Mouse (Mus musculus) ES-Bruce4 (cell line): ENCODE data around the gene Dab1. TPM values are rescaled to one million over a fixed set of nuclear protein-coding genes. Genes with fewer than 3 reads are reported as not detected.

Experiments used
- H3K27ac ChIP-seq: 2 replicates; pipeline ENCODE4 v1.5.1; 2012; ENCODE audit warnings: low read length, inconsistent platforms; ENCODE audit not compliant: insufficient read depth
- H3K27me3 ChIP-seq: 2 replicates; pipeline ENCODE4 v1.6.1; 2012; ENCODE audit warnings: mild to moderate bottlenecking, low read length, inconsistent platforms; ENCODE audit not compliant: control insufficient read depth, poor library complexity, insufficient read depth, severe bottlenecking
- H3K36me3 ChIP-seq: 2 replicates; pipeline ENCODE4 v1.6.1; 2012; ENCODE audit warnings: inconsistent platforms, mild to moderate bottlenecking, low read length, moderate library complexity; ENCODE audit not compliant: control insufficient read depth, poor library complexity, insufficient read depth, severe bottlenecking
- H3K4me1 ChIP-seq: one replicate; pipeline ENCODE4 v1.8.1; 2011; ENCODE audit warnings: low read length; ENCODE audit not compliant: control insufficient read depth, insufficient read depth
- H3K4me3 ChIP-seq: 2 replicates; pipeline ENCODE4 v1.5.1; 2011; ENCODE audit warnings: low read depth, mild to moderate bottlenecking, low read length
- H3K9ac ChIP-seq: 2 replicates; pipeline ENCODE4 v1.6.1; 2012; ENCODE audit warnings: low read depth, mild to moderate bottlenecking, inconsistent platforms; ENCODE audit not compliant: poor library complexity, severe bottlenecking
- H3K9me3 ChIP-seq: replicated peaks from 2 replicates; pipeline ENCODE4 v1.6.1; 2012; ENCODE audit warnings: mild to moderate bottlenecking, low read length, inconsistent platforms; ENCODE audit not compliant: control insufficient read depth, poor library complexity, insufficient read depth, severe bottlenecking
- CTCF ChIP-seq: IDR thresholded peaks from one replicate; pipeline ENCODE4 v1.8.1; 2011; ENCODE audit warnings: low read depth, low read length
- EP300 ChIP-seq: IDR thresholded peaks from 2 replicates; pipeline ENCODE4 v1.6.1; 2011; ENCODE audit warnings: low read depth, low read length; ENCODE audit not compliant: insufficient read depth
- POLR2A ChIP-seq: IDR thresholded peaks from one replicate; pipeline ENCODE4 v1.8.1; 2011; ENCODE audit warnings: low read length; ENCODE audit not compliant: insufficient read depth
- polyA plus RNA-seq: library from polyadenylated mRNA; stranded (reverse); fragments of >200 nt; gene quantifications from 2 replicates; pipeline ENCODE4 v1.2.4, GENCODE M21; 2011; ENCODE audit warnings: low read depth; ENCODE audit not compliant: missing spikeins, insufficient read depth, insufficient read length

Gene Dab1
- polyA plus RNA-seq, 1 experiment = 4.8 TPM

- Histone ChIP-seq H3K4me3 (no peak overlapping the region), H3K4me1 (no peaks in the 10 kb centered on the region), H3K27me3 (no peaks in the 10 kb centered on the region), H3K9ac (no peak overlapping the region), H3K36me3 (no peaks in the 10 kb centered on the region), H3K9me3 (no peaks in the 10 kb centered on the region), H3K27ac (no peak overlapping the region)
- TF ChIP-seq CTCF = no peak
- no peak for TF ChIP-seq POLR2A
- no peak for TF ChIP-seq EP300
These were observed 342.2 kb downstream of the Dab1 start for GRCm38 (mm10) chr4:103961134-103962049.

GRCm38 (mm10) chr4:103969906-103970305 lies 350.7 kb downstream of the Dab1 start:
- TF ChIP-seq CTCF = no peak
- no peak for TF ChIP-seq POLR2A
- no peak for TF ChIP-seq EP300
- Histone ChIP-seq H3K36me3 (no peaks in the 10 kb centered on the region), H3K4me3 (no peak overlapping the region), H3K9ac (no peak overlapping the region), H3K27me3 (no peaks in the 10 kb centered on the region), H3K4me1 (no peaks in the 10 kb centered on the region), H3K9me3 (no peaks in the 10 kb centered on the region; the same call in 1 of the 2 replicates), H3K27ac (no peak overlapping the region)

- no peak overlapping the region for H3K27ac ChIP-seq
- no peaks in the 10 kb centered on the region for H3K4me1 ChIP-seq
- TF ChIP-seq EP300 = no peak
- no peak for TF ChIP-seq POLR2A
- TF ChIP-seq CTCF = no peak
- no peaks in the 10 kb centered on the region for H3K36me3 ChIP-seq
- no peaks in the 10 kb centered on the region for H3K27me3 ChIP-seq
- H3K9me3 ChIP-seq = no peaks in the 10 kb centered on the region; the same call in 1 of the 2 replicates
- H3K9ac ChIP-seq = no peak overlapping the region
- no peak overlapping the region for H3K4me3 ChIP-seq
These were observed 355.4 kb downstream of the Dab1 start for GRCm38 (mm10) chr4:103974536-103974935.

- Histone ChIP-seq H3K9me3 (no peaks in the 10 kb centered on the region; the same call in 1 of the 2 replicates), H3K36me3 (no peaks in the 10 kb centered on the region), H3K27ac (no peak overlapping the region), H3K9ac (no peak overlapping the region), H3K4me1 (no peaks in the 10 kb centered on the region), H3K27me3 (no peaks in the 10 kb centered on the region), H3K4me3 (no peak overlapping the region)
- no peak for TF ChIP-seq POLR2A
- TF ChIP-seq CTCF = no peak
- no peak for TF ChIP-seq EP300
These were observed 355.8 kb downstream of the Dab1 start for GRCm38 (mm10) chr4:103974946-103975345.

- TF ChIP-seq POLR2A = no peak
- no peak for TF ChIP-seq CTCF
- TF ChIP-seq EP300 = no peak
- no peaks in the 10 kb centered on the region for H3K36me3 ChIP-seq
- H3K27ac ChIP-seq = no peak overlapping the region
- H3K4me3 ChIP-seq = no peak overlapping the region
- no peaks in the 10 kb centered on the region for H3K9me3 ChIP-seq
- H3K27me3 ChIP-seq = no peaks in the 10 kb centered on the region
- no peak overlapping the region for H3K9ac ChIP-seq
- no peaks in the 10 kb centered on the region for H3K4me1 ChIP-seq
These were observed 374.7 kb downstream of the Dab1 start for GRCm38 (mm10) chr4:103993884-103994283.

- Histone ChIP-seq H3K27ac (no peak overlapping the region), H3K9me3 (no peaks in the 10 kb centered on the region), H3K9ac (no peak overlapping the region), H3K36me3 (no peaks in the 10 kb centered on the region), H3K4me1 (no peaks in the 10 kb centered on the region), H3K4me3 (no peak overlapping the region), H3K27me3 (no peaks in the 10 kb centered on the region)
- TF ChIP-seq CTCF (no peak), EP300 (no peak)
These were observed 375.2 kb downstream of the Dab1 start for GRCm38 (mm10) chr4:103994406-103994805.
